Mouse (Mus musculus) MEL-GATA-1-ER (cell line): ENCODE results near the gene Cnot2.
"Not testable (repeated sequence)": the region's sequence is repeated elsewhere in the genome, so short reads cannot be mapped to it uniquely, and the experiment has no call there.

Experiments
- DNase-seq: peaks from one replicate; pipeline ENCODE4 v3.0.0-alpha.2; 2012; ENCODE audit warnings: low read depth; ENCODE audit errors: extremely low read depth

Cnot2 gene

GRCm38 (mm10) chr10:116581369-116581718, at the start of gene Cnot2:
Gene Cnot2 (minus strand): TSS chr10:116581511.
- DNase-seq: peak; percentile 69

GRCm38 (mm10) chr10:116628926-116629325, 47.6 kb upstream of the Cnot2 start:
- no peak for DNase-seq

GRCm38 (mm10) chr10:116626009-116626408, 44.7 kb upstream of the Cnot2 start:
- no peak for DNase-seq

- DNase-seq: peak; percentile 5
These were observed 31.9 kb upstream of the Cnot2 start for GRCm38 (mm10) chr10:116613250-116613649.

GRCm38 (mm10) chr10:116604905-116605162, 23.5 kb upstream of the Cnot2 start:
- no peak for DNase-seq

GRCm38 (mm10) chr10:116604081-116604904, 23.0 kb upstream of the Cnot2 start:
- DNase-seq: no peak

- DNase-seq: no peak
These were observed 17.9 kb upstream of the Cnot2 start for GRCm38 (mm10) chr10:116599056-116599850.

- DNase-seq: no peak
These were observed 1.4 kb upstream of the Cnot2 start for GRCm38 (mm10) chr10:116582738-116583137.

GRCm38 (mm10) chr10:116581719-116582481, 589 bp upstream of the Cnot2 start:
- peak; percentile 56 for DNase-seq

- DNase-seq: peak; percentile 59
These were observed 536 bp downstream of the Cnot2 start for GRCm38 (mm10) chr10:116580591-116581358.

- no peak for DNase-seq
These were observed 1.8 kb downstream of the Cnot2 start for GRCm38 (mm10) chr10:116579478-116579877.

GRCm38 (mm10) chr10:116578375-116578774, 2.9 kb downstream of the Cnot2 start:
- DNase-seq: no peak

GRCm38 (mm10) chr10:116577181-116577580, 4.1 kb downstream of the Cnot2 start:
- no peak for DNase-seq

GRCm38 (mm10) chr10:116576071-116576470, 5.2 kb downstream of the Cnot2 start:
- not testable (repeated sequence) for DNase-seq

GRCm38 (mm10) chr10:116570526-116570925, 10.8 kb downstream of the Cnot2 start:
- DNase-seq: no peak

GRCm38 (mm10) chr10:116568539-116568938, 12.8 kb downstream of the Cnot2 start:
- DNase-seq: no peak

GRCm38 (mm10) chr10:116567491-116568405, 13.6 kb downstream of the Cnot2 start:
- no peak for DNase-seq

GRCm38 (mm10) chr10:116566492-116566891, 14.8 kb downstream of the Cnot2 start:
- not testable (repeated sequence) for DNase-seq

GRCm38 (mm10) chr10:116564828-116565602, 16.3 kb downstream of the Cnot2 start:
- DNase-seq: no peak
